Mouse (Mus musculus): Measurements from ENCODE around the gene Mical3.

DNA sequence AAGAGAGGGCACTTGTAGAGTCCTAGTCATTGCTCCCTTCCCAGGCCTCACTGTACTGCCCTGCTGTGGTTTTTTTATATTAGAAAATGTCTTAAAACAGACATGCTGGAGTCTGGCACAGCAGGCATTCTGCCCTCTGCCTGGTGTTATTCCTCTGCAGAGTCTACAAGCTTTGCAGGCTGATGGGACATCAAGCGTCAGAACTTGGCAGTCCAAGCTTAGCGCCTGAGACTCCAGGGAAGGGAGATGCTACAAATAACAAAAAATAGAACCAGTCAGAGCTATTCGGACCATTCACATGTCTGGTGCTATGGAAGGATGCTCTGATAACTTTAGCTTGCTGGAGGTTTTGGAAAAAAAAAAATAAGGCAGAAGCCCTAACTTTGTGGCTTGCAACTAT is 144.6 kb downstream of the Mical3 start:
- TF ChIP-seq POLR2A (IDR thresholded peaks at IDR 0.05; ENCODE audit: extremely low read depth, insufficient read depth, low read length), result no peak
- no peak for TF ChIP-seq CTCF (IDR thresholded peaks at IDR 0.05; ENCODE audit: extremely low read depth, insufficient read depth, low read length)

All from cortical plate, adult 2 months (tissue).